Mouse (Mus musculus) heart, adult 2 months (tissue): ENCODE measurements around the gene Vps33b. TPM values are rescaled to one million over a fixed set of nuclear protein-coding genes. Genes with fewer than 3 reads are reported as not detected.
A peak's percentile ranks its signal among the peaks of the same experiment; 100 is the strongest.

Source experiments
- DNase-seq, 2 experiments: peaks; one replicate each; pipeline ENCODE4 v3.0.0; 2021
- H3K27ac ChIP-seq: fragments of 200-600 bp; 2 replicates; pipeline ENCODE4 v1.8.1; 2022
- H3K27me3 ChIP-seq: fragments of 200-500 bp; 2 replicates; pipeline ENCODE4 v1.6.1; 2012; ENCODE audit warnings: mild to moderate bottlenecking, low read length, inconsistent platforms, mixed read lengths; ENCODE audit not compliant: control insufficient read depth, insufficient read depth
- H3K36me3 ChIP-seq: fragments of 200-500 bp; 2 replicates; pipeline ENCODE4 v1.6.1; 2012; ENCODE audit warnings: low read length, inconsistent platforms; ENCODE audit not compliant: control insufficient read depth, insufficient read depth
- H3K4me1 ChIP-seq: fragments of 200-500 bp; 2 replicates; pipeline ENCODE4 v1.6.1; 2011; ENCODE audit warnings: low read length; ENCODE audit not compliant: control insufficient read depth, insufficient read depth
- H3K4me3 ChIP-seq: fragments of 200-600 bp; 2 replicates; pipeline ENCODE4 v1.8.1; 2022
- H3K79me2 ChIP-seq: fragments of 200-500 bp; replicated peaks from 2 replicates; pipeline ENCODE4 v1.6.1; 2012; ENCODE audit warnings: mild to moderate bottlenecking, inconsistent platforms, low read length, moderate library complexity, mixed read lengths; ENCODE audit not compliant: control insufficient read depth, insufficient read depth
- H3K9ac ChIP-seq: fragments of 200-500 bp; 2 replicates; pipeline ENCODE4 v1.6.1; 2012; ENCODE audit warnings: low read depth, mild to moderate bottlenecking, control low read depth, inconsistent platforms, low read length, mixed read lengths
- CTCF ChIP-seq: fragments of 200-600 bp; IDR thresholded peaks from 2 replicates; pipeline ENCODE4 v1.8.1; 2022; ENCODE audit warnings: antibody characterized with exemption, mild to moderate bottlenecking, moderate library complexity
- EP300 ChIP-seq: fragments of 200-500 bp; IDR thresholded peaks from 2 replicates; pipeline ENCODE4 v1.6.1; 2011; ENCODE audit warnings: low read depth, low read length, control low read depth; ENCODE audit not compliant: insufficient read depth
- POLR2A ChIP-seq: fragments of 200-500 bp; IDR thresholded peaks from 2 replicates; pipeline ENCODE4 v1.6.1; 2011; ENCODE audit warnings: mild to moderate bottlenecking, low read depth, low read length, control low read depth; ENCODE audit not compliant: insufficient read depth
- WGBS: fragments of 180-500 bp; shearing (Covaris S2); methylation state at CpG from one replicate; pipeline ENCODE4 v1.1.7; 2018; 5-methylcytosine and 5-hydroxymethylcytosine counted together
- intact Hi-C: fragments of 180-260 bp; cut with DNase I; formaldehyde crosslinking; loops from one replicate; pipeline ENCODE4 v1.15.1; 2025
- polyA plus RNA-seq: library from polyadenylated mRNA; depleted of rRNA; stranded (reverse); fragments of >200 nt; gene quantifications from 2 replicates; pipeline ENCODE4 v1.2.3, GENCODE M21; 2012
- total RNA-seq, 2 experiments: library from RNA; stranded (reverse); gene quantifications; 2 replicates each; pipeline ENCODE4 v1.2.3; 2021

Vps33b gene
- total and polyA plus RNA-seq, 3 experiments, result 5.1 to 6.2 (median 6.1) TPM

- Histone ChIP-seq H3K4me1 (no peaks in the 10 kb centered on the region), H3K79me2 (peaks cover 1% of the 10 kb centered on the region), H3K36me3 (no peaks in the 10 kb centered on the region), H3K9ac (no peak overlapping the region), H3K27me3 (no peaks in the 10 kb centered on the region), H3K27ac (no peak overlapping the region), H3K4me3 (no peak overlapping the region)
- TF ChIP-seq EP300 (no peak), CTCF (no peak), POLR2A (no peak)
- intact Hi-C loops, result loop anchor here (5.0 kb wide), 1 partner anchor 154 kb away; no protein-coding TSS in a partner anchor
- WGBS, result 93% methylated on average over 6 of the region's 6 CpGs
- DNase-seq, result no peak
Observed at GRCm38 (mm10) chr7:80296462-80296861, 27.0 kb downstream of the Vps33b start.

- no peak overlapping the region for H3K27ac ChIP-seq
- H3K36me3 ChIP-seq, result no peaks in the 10 kb centered on the region
- intact Hi-C loops, result loop anchor here (5.0 kb wide), 1 partner anchor 155 kb away; no protein-coding TSS in a partner anchor
- WGBS, result 69% methylated on average over 3 of the region's 3 CpGs
- H3K79me2 ChIP-seq, result peaks cover 1% of the 10 kb centered on the region
- no peak overlapping the region for H3K9ac ChIP-seq
- DNase-seq, result no peak
- H3K4me3 ChIP-seq, result no peak overlapping the region
- no peaks in the 10 kb centered on the region for H3K4me1 ChIP-seq
- TF ChIP-seq EP300 (no peak), POLR2A (no peak), CTCF (no peak)
- H3K27me3 ChIP-seq, result no peaks in the 10 kb centered on the region
Observed at GRCm38 (mm10) chr7:80297041-80297440, 27.6 kb downstream of the Vps33b start.

GRCm38 (mm10) chr7:80298754-80299153 lies 29.3 kb downstream of the Vps33b start:
- no peak overlapping the region for H3K9ac ChIP-seq
- no peaks in the 10 kb centered on the region for H3K36me3 ChIP-seq
- 95% methylated on average over 4 of the region's 4 CpGs for WGBS
- intact Hi-C loops, result loop anchor here (5.0 kb wide), 1 partner anchor 156 kb away; no protein-coding TSS in a partner anchor
- H3K79me2 ChIP-seq, result peaks cover 1% of the 10 kb centered on the region
- H3K4me3 ChIP-seq, result no peak overlapping the region
- DNase-seq, result no peak
- no peaks in the 10 kb centered on the region for H3K4me1 ChIP-seq
- no peak overlapping the region for H3K27ac ChIP-seq
- TF ChIP-seq POLR2A (no peak), EP300 (no peak), CTCF (no peak)
- no peaks in the 10 kb centered on the region for H3K27me3 ChIP-seq

GRCm38 (mm10) chr7:80299568-80299967 lies 30.1 kb downstream of the Vps33b start:
- no peak overlapping the region for H3K4me3 ChIP-seq
- no peak for DNase-seq
- TF ChIP-seq POLR2A (no peak), EP300 (no peak)
- H3K27me3 ChIP-seq, result no peaks in the 10 kb centered on the region
- H3K9ac ChIP-seq, result no peak overlapping the region
- intact Hi-C loops, result loop anchor here (5.0 kb wide), 1 partner anchor 157 kb away; no protein-coding TSS in a partner anchor
- no peaks in the 10 kb centered on the region for H3K36me3 ChIP-seq
- 66% methylated on average over 3 of the region's 3 CpGs for WGBS
- no peak overlapping the region for H3K27ac ChIP-seq
- H3K4me1 ChIP-seq, result no peaks in the 10 kb centered on the region
- peaks cover 1% of the 10 kb centered on the region for H3K79me2 ChIP-seq

DNA sequence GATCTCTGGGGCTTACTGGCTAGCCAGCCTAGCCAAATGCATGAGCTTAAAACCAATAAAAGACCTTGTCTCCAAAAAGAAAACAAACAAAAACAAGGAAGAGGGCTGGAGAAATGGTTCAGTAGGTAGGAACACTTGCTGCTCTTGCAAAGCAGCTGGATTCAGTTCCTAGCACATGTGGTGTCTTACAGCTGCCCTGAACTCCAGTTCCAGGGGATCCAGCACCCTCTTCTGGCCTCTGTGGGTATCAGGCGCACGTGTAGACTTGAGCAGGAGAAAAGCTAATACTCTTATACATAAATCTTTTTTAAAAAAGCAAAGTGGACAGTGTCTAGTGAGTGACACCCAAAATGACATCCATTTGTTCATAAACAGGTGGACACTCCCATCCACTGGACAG lies 32.1 kb downstream of the Vps33b start:
- Histone ChIP-seq H3K79me2 (peaks cover 1% of the 10 kb centered on the region), H3K27ac (no peak overlapping the region), H3K9ac (no peak overlapping the region), H3K27me3 (no peaks in the 10 kb centered on the region), H3K36me3 (no peaks in the 10 kb centered on the region), H3K4me1 (no peaks in the 10 kb centered on the region), H3K4me3 (no peak overlapping the region)
- 90% methylated on average over 2 of the region's 2 CpGs for WGBS
- DNase-seq, result no peak
- TF ChIP-seq POLR2A, result no peak
- TF ChIP-seq EP300, result no peak
- TF ChIP-seq CTCF, result no peak
- intact Hi-C loops, result no loop called here

DNA sequence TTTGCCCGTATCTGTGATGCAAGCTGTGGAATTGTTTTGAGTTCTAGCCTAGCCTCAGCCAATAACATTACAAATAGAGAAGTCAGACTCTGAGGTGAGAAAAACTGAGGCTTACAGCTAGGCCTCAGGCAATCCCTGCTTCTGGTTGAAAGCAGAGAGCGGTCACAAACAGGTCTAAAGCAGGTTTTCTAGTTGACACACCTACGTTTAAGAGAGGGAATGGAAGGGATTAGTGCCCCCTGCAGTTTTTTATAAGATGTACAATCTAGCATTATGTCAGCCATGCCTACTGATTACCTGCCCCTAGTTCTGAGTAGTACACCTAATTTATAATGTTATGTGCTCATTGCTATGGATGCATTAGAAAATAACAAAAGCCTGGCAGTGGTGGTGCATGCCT lies 38.3 kb downstream of the Vps33b start:
- H3K36me3 ChIP-seq, result no peaks in the 10 kb centered on the region

More for the DNA sequence above, 38.3 kb downstream of the Vps33b start:
- DNase-seq, result no peak
- WGBS, result 87% methylated on average over 3 of the region's 3 CpGs
- TF ChIP-seq POLR2A (no peak), CTCF (peak; percentile 24)
- no peak overlapping the region for H3K27ac ChIP-seq
- no peaks in the 10 kb centered on the region for H3K4me1 ChIP-seq
- H3K9ac ChIP-seq, result no peak overlapping the region
- no peaks in the 10 kb centered on the region for H3K27me3 ChIP-seq
- intact Hi-C loops, result no loop called here
- no peaks in the 10 kb centered on the region for H3K79me2 ChIP-seq
- H3K4me3 ChIP-seq, result no peak overlapping the region
